Mouse (Mus musculus) ES-E14 (cell line): ENCODE results near the gene Cacna2d2. TPM values are rescaled to one million over a fixed set of nuclear protein-coding genes. Genes with fewer than 3 reads are reported as not detected.
A peak's percentile ranks its signal among the peaks of the same experiment; 100 is the strongest.

Experiments
- DNase-seq: peaks from one replicate; pipeline ENCODE4 v3.0.0-alpha.2; 2013; ENCODE audit warnings: low read depth, low spot score
- H3K27ac ChIP-seq: 2 replicates; pipeline ENCODE4 v1.5.1; 2012; ENCODE audit warnings: low read depth, mild to moderate bottlenecking, low read length, moderate library complexity, mixed read lengths; ENCODE audit not compliant: poor library complexity, insufficient read depth, severe bottlenecking
- H3K36me3 ChIP-seq: 2 replicates; pipeline ENCODE4 v1.6.1; 2012; ENCODE audit warnings: mild to moderate bottlenecking, low read length, moderate library complexity, mixed read lengths; ENCODE audit not compliant: control insufficient read depth, poor library complexity, insufficient read depth, severe bottlenecking
- H3K4me1 ChIP-seq, 2 experiments: fragments of 150-350 bp in 1 of 2; sonication (generic) in 1 of 2; 2 replicates each; pipeline ENCODE4 v1.6.1; 2012; ENCODE audit warnings: low read length in 2 of 2, mild to moderate bottlenecking in 1 of 2, mixed read lengths in 1 of 2; ENCODE audit not compliant: control insufficient read depth in 2 of 2, insufficient read depth in 2 of 2, poor library complexity in 1 of 2
- H3K4me3 ChIP-seq, 2 experiments: fragments of 150-350 bp in 1 of 2; sonication (generic) in 1 of 2; 2 replicates each; pipeline ENCODE4 v1.5.1; 2012; ENCODE audit warnings: low read length in 2 of 2, low read depth in 1 of 2, mild to moderate bottlenecking in 1 of 2, mixed read lengths in 1 of 2; ENCODE audit not compliant: insufficient read depth in 1 of 2, poor library complexity in 1 of 2, severe bottlenecking in 1 of 2
- H3K9ac ChIP-seq: 2 replicates; pipeline ENCODE4 v1.6.1; 2012; ENCODE audit warnings: low read depth, mild to moderate bottlenecking, low read length, mixed read lengths; ENCODE audit not compliant: poor library complexity, insufficient read depth, severe bottlenecking
- H3K9me3 ChIP-seq: fragments of 150-350 bp; sonication (generic); 2 replicates; pipeline ENCODE4 v1.6.1; 2012; ENCODE audit warnings: low read depth, mild to moderate bottlenecking, low read length; ENCODE audit not compliant: control insufficient read depth, insufficient read depth
- CHD2 ChIP-seq: IDR thresholded peaks from 2 replicates; pipeline ENCODE4 v1.6.1; 2014; ENCODE audit warnings: mild to moderate bottlenecking, low read depth, low read length, inconsistent platforms
- HCFC1 ChIP-seq: IDR thresholded peaks from 2 replicates; pipeline ENCODE4 v1.6.1; 2012; ENCODE audit warnings: low read length, inconsistent platforms, borderline replicate concordance; ENCODE audit not compliant: insufficient read depth
- MAFK ChIP-seq: IDR thresholded peaks from 2 replicates; pipeline ENCODE4 v1.6.1; 2014; ENCODE audit warnings: mild to moderate bottlenecking, low read depth, low read length, inconsistent platforms; ENCODE audit not compliant: insufficient read depth
- ZC3H11A ChIP-seq: IDR thresholded peaks from 2 replicates; pipeline ENCODE4 v1.6.1; 2012; ENCODE audit warnings: low read depth, mild to moderate bottlenecking, inconsistent platforms, low read length, borderline replicate concordance
- ZNF384 ChIP-seq: IDR thresholded peaks from 2 replicates; pipeline ENCODE4 v1.6.1; 2012; ENCODE audit warnings: low read depth, low read length, inconsistent platforms
- in situ Hi-C, 2 experiments: fragments of 600-800 bp; cut with MboI; formaldehyde crosslinking; loops; one replicate each; pipeline ENCODE4 v1.15.1; 2025; ENCODE audit warnings: low sequenced_read_pairs in 2 of 2, inconsistent platforms in 1 of 2; ENCODE audit not compliant: unreplicated experiment in 2 of 2
- total RNA-seq: library from RNA; depleted of rRNA; stranded (reverse); fragments of 300-350 nt; gene quantifications from 2 replicates; pipeline ENCODE4 v1.2.3, GENCODE M21; 2012

The Cacna2d2 gene
- total RNA-seq, 1 experiment, result 0.85 TPM

- TF ChIP-seq ZNF384 (no peak), HCFC1 (no peak), ZC3H11A (no peak), MAFK (no peak), CHD2 (no peak)
- in situ Hi-C loops, result no loop called here
- no peaks in the 10 kb centered on the region for H3K36me3 ChIP-seq
- no peaks in the 10 kb centered on the region for H3K9me3 ChIP-seq
- no peak overlapping the region for H3K9ac ChIP-seq
- DNase-seq, result no peak
- H3K4me1 ChIP-seq, result no peaks in the 10 kb centered on the region
- H3K4me3 ChIP-seq, result no peak overlapping the region
- H3K27ac ChIP-seq, result no peak overlapping the region
Measured at GRCm38 (mm10) chr9:107381723-107382122, 17.7 kb upstream of the Cacna2d2 start.

- Histone ChIP-seq H3K4me3 (no peak overlapping the region), H3K36me3 (no peaks in the 10 kb centered on the region), H3K9ac (no peak overlapping the region), H3K4me1 (peaks cover 0 to 5% of the 10 kb centered on the region in 2 experiments; a peak in 2 of 4 replicates), H3K27ac (no peak overlapping the region), H3K9me3 (no peaks in the 10 kb centered on the region)
- no peak for DNase-seq
- in situ Hi-C loops, result no loop called here
- TF ChIP-seq ZC3H11A, result no peak
- no peak for TF ChIP-seq ZNF384
- TF ChIP-seq CHD2, result no peak
- no peak for TF ChIP-seq HCFC1
- TF ChIP-seq MAFK, result no peak
Measured at GRCm38 (mm10) chr9:107384396-107384795, 15.0 kb upstream of the Cacna2d2 start.

GRCm38 (mm10) chr9:107386722-107387121 is 12.7 kb upstream of the Cacna2d2 start:
- Histone ChIP-seq H3K4me1 (peaks cover 0 to 10% of the 10 kb centered on the region in 2 experiments; a peak in 2 of 4 replicates), H3K27ac (no peak overlapping the region), H3K36me3 (no peaks in the 10 kb centered on the region), H3K9me3 (no peaks in the 10 kb centered on the region), H3K9ac (no peak overlapping the region), H3K4me3 (no peak overlapping the region)
- no peak for DNase-seq
- in situ Hi-C loops, result no loop called here
- TF ChIP-seq ZNF384, result no peak
- 0 out of 2 replicates have a peak, but pooled peaks have one; percentile 2 for TF ChIP-seq MAFK

- H3K9ac ChIP-seq, result no peak overlapping the region
- in situ Hi-C loops, result no loop called here
- H3K36me3 ChIP-seq, result no peaks in the 10 kb centered on the region
- DNase-seq, result no peak
- no peak overlapping the region for H3K4me3 ChIP-seq
- no peak for TF ChIP-seq CHD2
- no peak for TF ChIP-seq ZNF384
- TF ChIP-seq HCFC1, result no peak
- no peak for TF ChIP-seq ZC3H11A
- TF ChIP-seq MAFK, result no peak
- H3K4me1 ChIP-seq, result peaks cover 0 to 10% of the 10 kb centered on the region in 2 experiments; a peak in 2 of 4 replicates
- H3K9me3 ChIP-seq, result no peaks in the 10 kb centered on the region
- no peak overlapping the region for H3K27ac ChIP-seq
Measured at GRCm38 (mm10) chr9:107387708-107388107, 11.7 kb upstream of the Cacna2d2 start.

GRCm38 (mm10) chr9:107388263-107388662 is 11.1 kb upstream of the Cacna2d2 start:
- no peak overlapping the region for H3K27ac ChIP-seq
- in situ Hi-C loops, result no loop called here
- TF ChIP-seq MAFK (peak; percentile 98), ZNF384 (no peak)
- no peaks in the 10 kb centered on the region for H3K36me3 ChIP-seq
- no peaks in the 10 kb centered on the region for H3K9me3 ChIP-seq
- peaks cover 0 to 10% of the 10 kb centered on the region in 2 experiments; a peak in 2 of 4 replicates for H3K4me1 ChIP-seq
- DNase-seq, result no peak
- H3K4me3 ChIP-seq, result no peak overlapping the region
- H3K9ac ChIP-seq, result no peak overlapping the region
